Mouse (Mus musculus): ENCODE measurements around the gene Arhgef7.

DNA sequence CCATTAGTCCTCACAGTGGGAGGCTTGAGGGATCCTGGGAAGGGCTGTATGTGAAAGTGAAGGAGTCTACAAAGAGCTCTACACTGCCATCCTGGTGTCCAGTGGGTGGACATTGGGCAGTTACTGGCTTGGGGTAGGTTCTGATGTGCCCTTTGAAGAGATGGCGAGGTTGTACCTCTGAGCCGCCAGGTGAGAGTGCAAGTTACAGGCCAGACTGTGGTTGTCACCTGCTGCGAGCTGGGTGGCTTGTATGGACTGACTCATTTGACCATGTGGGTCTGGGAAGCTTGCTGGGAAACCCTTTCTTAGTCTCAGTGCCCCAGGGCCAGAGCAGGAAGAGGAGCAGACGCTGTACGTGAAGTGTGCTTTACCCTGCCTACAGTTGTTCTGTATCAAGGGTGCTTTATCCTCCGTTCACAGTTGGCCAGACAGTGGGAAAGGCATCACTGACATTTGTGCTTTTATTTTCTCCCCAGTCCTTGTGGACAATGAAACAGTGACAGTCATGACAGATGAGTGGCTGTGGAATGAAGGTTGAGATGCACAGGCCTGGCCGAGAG lies 43.1 kb downstream of the Arhgef7 start:
- TF ChIP-seq POLR2A (IDR thresholded peaks at IDR 0.05; ENCODE audit: low read depth, low read length) = no peak
- TF ChIP-seq CTCF (IDR thresholded peaks at IDR 0.05; ENCODE audit: extremely low read depth, insufficient read length, insufficient replicate concordance, low read depth, low read length) = no peak

Measured in small intestine, adult 2 months (tissue).